Mouse (Mus musculus) stomach, embryonic 16.5 days (tissue): ENCODE results near the gene Aimp2. TPM values are rescaled to one million over a fixed set of nuclear protein-coding genes. Genes with fewer than 3 reads are reported as not detected.

ENCODE experiments used
- ATAC-seq: fragments of 200-750 bp; cut with Nextera tagmentation; 2 replicates; pipeline ENCODE4 v1.8.0; 2017; ENCODE audit warnings: moderate number of reproducible peaks, moderate TSS enrichment; ENCODE audit not compliant: insufficient read depth, low FRiP score
- H3K27ac ChIP-seq: fragments of 300-500 bp; sonication (generic); 2 replicates; pipeline ENCODE4 v1.5.1; 2014; ENCODE audit warnings: low read length
- H3K27me3 ChIP-seq: fragments of 300-500 bp; sonication (generic); 2 replicates; pipeline ENCODE4 v1.6.1; 2014; ENCODE audit warnings: low read length, control low read depth, mixed read lengths; ENCODE audit not compliant: control insufficient read depth, insufficient read depth
- H3K36me3 ChIP-seq: fragments of 300-500 bp; sonication (generic); 2 replicates; pipeline ENCODE4 v1.6.1; 2014; ENCODE audit warnings: low read length; ENCODE audit not compliant: control insufficient read depth, insufficient read depth
- H3K4me1 ChIP-seq: fragments of 300-500 bp; sonication (generic); 2 replicates; pipeline ENCODE4 v1.6.1; 2014; ENCODE audit warnings: low read length, control low read depth, mixed read lengths; ENCODE audit not compliant: control insufficient read depth, insufficient read depth
- H3K4me2 ChIP-seq: fragments of 300-500 bp; sonication (generic); 2 replicates; pipeline ENCODE4 v1.6.1; 2014; ENCODE audit warnings: low read depth, low read length, mixed read lengths
- H3K4me3 ChIP-seq: fragments of 300-500 bp; sonication (generic); replicated peaks from 2 replicates; pipeline ENCODE4 v1.5.1; 2014; ENCODE audit warnings: mild to moderate bottlenecking, low read length
- H3K9ac ChIP-seq: fragments of 300-500 bp; sonication (generic); 2 replicates; pipeline ENCODE4 v1.6.1; 2014; ENCODE audit warnings: low read length
- H3K9me3 ChIP-seq: fragments of 300-500 bp; sonication (generic); replicated peaks from 2 replicates; pipeline ENCODE4 v1.6.1; 2016; ENCODE audit warnings: low read length, control low read depth; ENCODE audit not compliant: control insufficient read depth
- WGBS: fragments of 180-500 bp; shearing (Covaris S2); extraction: QIAGEN DNeasy Blood & Tissue Kit; methylation state at CpG from one replicate; pipeline ENCODE4 v1.1.7; 2014; 5-methylcytosine and 5-hydroxymethylcytosine counted together
- polyA plus RNA-seq: library from polyadenylated mRNA; unstranded; fragments of >200 nt; fragmentation: Nextera tagmentation; extraction: Ambion mirVana; gene quantifications from 2 replicates; pipeline ENCODE4 v1.2.1, GENCODE M21; 2015

Aimp2 gene
- polyA plus RNA-seq, 1 experiment from 2014 or later = 95.8 TPM

DNA sequence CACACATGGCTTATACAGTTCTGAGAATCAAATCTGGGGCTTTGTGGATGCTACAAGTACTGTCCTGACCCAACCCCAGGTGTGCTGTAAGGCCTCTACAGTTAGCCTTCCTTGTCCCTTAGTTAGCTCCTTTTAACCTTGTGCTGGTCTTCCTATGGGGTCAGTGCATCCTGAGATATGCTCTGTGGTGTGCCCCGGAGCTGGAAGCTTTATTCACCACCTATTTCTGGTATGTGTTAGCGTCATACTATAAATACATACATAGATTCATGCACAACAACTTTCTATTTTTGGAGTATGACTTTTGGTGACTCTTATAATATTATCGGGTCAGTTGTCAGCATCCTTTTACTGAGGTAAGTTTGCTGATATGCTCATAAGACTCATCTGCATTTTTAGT lies 24.4 kb downstream of the Aimp2 start:
- ATAC-seq = no peak
- WGBS = 96% methylated on average over 3 of the region's 3 CpGs

GRCm38 (mm10) chr5:143874571-143874970 lies 35.1 kb downstream of the Aimp2 start:
- H3K27me3 ChIP-seq = no peaks in the 10 kb centered on the region
- no peaks in the 10 kb centered on the region for H3K4me1 ChIP-seq
- no peak for ATAC-seq
- no peaks in the 10 kb centered on the region for H3K9me3 ChIP-seq
- no peak overlapping the region for H3K9ac ChIP-seq
- no peak overlapping the region for H3K27ac ChIP-seq
- 65% methylated on average over 4 of the region's 4 CpGs for WGBS
- no peak overlapping the region for H3K4me3 ChIP-seq
- H3K4me2 ChIP-seq = no peak overlapping the region
- peaks cover 9% of the 10 kb centered on the region for H3K36me3 ChIP-seq

More for the DNA sequence above, 24.4 kb downstream of the Aimp2 start:
- H3K9me3 ChIP-seq = no peaks in the 10 kb centered on the region
- H3K27me3 ChIP-seq = no peaks in the 10 kb centered on the region
- H3K4me3 ChIP-seq = no peak overlapping the region
- H3K4me1 ChIP-seq = no peaks in the 10 kb centered on the region
- H3K4me2 ChIP-seq = no peak overlapping the region
- peaks cover 63% of the 10 kb centered on the region for H3K36me3 ChIP-seq
- no peak overlapping the region for H3K9ac ChIP-seq
- H3K27ac ChIP-seq = no peak overlapping the region

DNA sequence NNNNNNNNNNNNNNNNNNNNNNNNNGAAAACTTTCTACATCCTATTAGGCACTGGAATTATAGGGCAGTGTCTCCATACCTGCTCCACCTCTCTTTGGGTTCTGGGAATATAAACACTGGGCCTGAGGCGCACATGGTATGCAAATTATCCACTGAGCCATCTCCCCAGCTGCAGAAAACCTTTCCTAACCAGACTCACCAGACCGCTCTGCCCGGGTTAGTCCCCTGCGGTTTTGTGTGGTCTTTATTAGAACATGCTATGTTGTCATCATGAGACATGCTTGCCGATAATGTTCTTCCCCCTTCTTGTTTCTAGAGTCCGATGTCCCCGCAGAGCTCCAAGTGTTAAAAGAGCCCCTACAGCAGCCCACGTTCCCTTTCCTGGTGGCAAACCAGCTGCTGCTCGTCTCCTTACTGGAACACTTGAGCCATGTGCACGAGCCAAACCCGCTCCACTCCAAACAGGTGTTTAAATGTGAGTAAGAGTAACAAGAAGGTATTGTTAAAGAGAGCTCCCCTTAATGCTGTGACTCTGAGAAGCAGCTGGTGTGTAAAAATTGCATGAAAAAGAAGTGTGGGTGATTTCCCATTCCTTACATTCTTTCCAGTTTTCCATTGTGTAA lies 38.0 kb downstream of the Aimp2 start:
- Histone ChIP-seq H3K9ac (no peak overlapping the region), H3K4me1 (no peaks in the 10 kb centered on the region), H3K4me3 (no peak overlapping the region), H3K9me3 (no peaks in the 10 kb centered on the region), H3K4me2 (no peak overlapping the region), H3K27ac (no peak overlapping the region), H3K36me3 (no peaks in the 10 kb centered on the region), H3K27me3 (no peaks in the 10 kb centered on the region)
- ATAC-seq = no peak
- WGBS = 81% methylated on average over 11 of the region's 11 CpGs

Other genes with a start within 250 kb of the Aimp2 start
- gene Usp42, start 177.6 kb downstream of the Aimp2 start, polyA plus RNA-seq = 13.7 and 13.9 TPM in 2 replicates
- 33.6 and 35.0 TPM in 2 replicates for gene Eif2ak1, start 92.1 kb downstream of the Aimp2 start, polyA plus RNA-seq
- 0.29 and 0.31 TPM in 2 replicates for gene Ankrd61, start 12.2 kb downstream of the Aimp2 start, polyA plus RNA-seq
- 21.4 and 21.5 TPM in 2 replicates for gene Pms2, start 117 bp upstream of the Aimp2 start, polyA plus RNA-seq
- gene Gm42421, start 18.3 kb upstream of the Aimp2 start, polyA plus RNA-seq = 0.90 TPM in 1 of 2 replicates, not detected in the other
- 0.45 and 0.94 TPM in 2 replicates for gene Rsph10b, start 23.2 kb upstream of the Aimp2 start, polyA plus RNA-seq
- 72.5 and 79.7 TPM in 2 replicates for gene Ccz1, start 105.0 kb upstream of the Aimp2 start, polyA plus RNA-seq
- gene Ocm, start 116.8 kb upstream of the Aimp2 start, polyA plus RNA-seq = 0.43 TPM in 1 of 2 replicates, not detected in the other
- gene Lmtk2, start 190.6 kb upstream of the Aimp2 start, polyA plus RNA-seq = 6.5 TPM in 2 replicates